Mouse (Mus musculus): ENCODE results near the gene Nsl1. TPM values are rescaled to one million over a fixed set of nuclear protein-coding genes. Genes with fewer than 3 reads are reported as not detected.
A peak's percentile ranks its signal among the peaks of the same experiment; 100 is the strongest.

Nsl1 gene
- total RNA-seq, 1 experiment: 24.3 TPM

DNA sequence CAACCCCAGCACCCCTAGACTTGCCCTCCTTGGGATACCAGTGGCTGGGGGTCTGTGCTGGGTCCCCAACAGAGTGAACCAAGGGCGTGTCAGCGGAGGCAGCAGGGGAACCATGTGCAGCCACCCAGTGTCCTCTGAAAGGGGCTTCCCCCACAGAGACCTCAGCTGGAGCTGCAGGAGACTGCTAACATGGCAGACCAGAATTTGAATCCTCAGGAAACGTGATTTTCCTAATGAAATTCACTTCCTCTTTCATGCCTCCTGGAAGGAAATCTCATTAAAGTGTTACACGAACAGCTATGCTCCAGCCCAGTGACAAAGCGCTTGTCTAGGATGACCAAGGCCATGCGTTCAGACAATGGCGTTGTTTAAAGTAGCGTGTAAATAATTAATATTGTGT, 24.1 kb downstream of the Nsl1 start:
- TF ChIP-seq CHD2 (IDR thresholded peaks at IDR 0.05; ENCODE audit: low read depth, low read length): no peak
- TF ChIP-seq ZNF384 (IDR thresholded peaks at IDR 0.05; ENCODE audit: low read depth, low read length): no peak
- no peak for TF ChIP-seq HCFC1 (IDR thresholded peaks at IDR 0.05; ENCODE audit: borderline replicate concordance, insufficient read depth, low read length)
- Histone ChIP-seq H3K36me3 (ENCODE audit: control insufficient read depth, insufficient read depth, low read length, poor library complexity, severe bottlenecking) (peaks cover 25% of the 10 kb centered on the region), H3K27ac (ENCODE audit: insufficient read depth, low read depth, low read length, poor library complexity, severe bottlenecking) (no peak overlapping the region), H3K9me3 (ENCODE audit: control insufficient read depth, insufficient read depth, low read depth, low read length) (no peaks in the 10 kb centered on the region), H3K9ac (ENCODE audit: insufficient read depth, low read depth, low read length, poor library complexity, severe bottlenecking) (no peak overlapping the region; the same call in 1 of the 2 replicates), H3K4me3 (ENCODE audit: insufficient read depth in 1 of 2, low read depth in 1 of 2, low read length in 2 of 2, poor library complexity in 1 of 2, severe bottlenecking in 1 of 2) (no peak overlapping the region), H3K4me1 (ENCODE audit: control insufficient read depth in 2 of 2, insufficient read depth in 2 of 2, low read length in 2 of 2, poor library complexity in 1 of 2) (peaks cover 0 to 8% of the 10 kb centered on the region in 2 experiments; a peak in 2 of 4 replicates)
- no peak for DNase-seq (ENCODE audit: low read depth, low spot score)
- in situ Hi-C loops (cut with MboI; ENCODE audit: low sequenced_read_pairs in 2 of 2, unreplicated experiment in 2 of 2): loop anchor here in 1 of 2 experiments (25.0 kb wide), 1 partner anchor 200 kb away; no protein-coding TSS in a partner anchor

DNA sequence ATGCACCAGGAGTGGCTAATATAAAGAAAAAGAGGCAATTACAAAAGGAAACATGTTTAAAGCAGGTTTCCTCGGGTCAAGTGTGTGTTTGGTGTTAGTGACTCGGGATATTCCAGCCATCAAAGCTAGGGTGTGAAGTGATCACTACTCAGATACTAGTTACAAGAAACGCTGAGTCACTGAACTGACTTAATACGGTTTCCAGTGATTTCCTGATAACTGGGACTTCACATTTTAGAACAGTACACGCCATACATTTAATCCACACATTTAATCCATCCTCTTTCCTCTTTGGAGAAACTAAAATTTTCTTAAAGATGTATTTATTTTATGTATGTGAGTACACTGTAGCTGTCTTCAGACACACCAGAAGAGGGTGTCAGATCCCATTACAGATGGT, 25.1 kb downstream of the Nsl1 start:
- DNase-seq (ENCODE audit: low read depth, low spot score): no peak
- H3K4me1 ChIP-seq (ENCODE audit: control insufficient read depth in 2 of 2, insufficient read depth in 2 of 2, low read length in 2 of 2, poor library complexity in 1 of 2): peaks cover 0 to 8% of the 10 kb centered on the region in 2 experiments; a peak in 2 of 4 replicates
- no peak overlapping the region for H3K9ac ChIP-seq (ENCODE audit: insufficient read depth, low read depth, low read length, poor library complexity, severe bottlenecking)
- H3K27ac ChIP-seq (ENCODE audit: insufficient read depth, low read depth, low read length, poor library complexity, severe bottlenecking): no peak overlapping the region
- in situ Hi-C loops (cut with MboI; ENCODE audit: low sequenced_read_pairs in 2 of 2, unreplicated experiment in 2 of 2): loop anchor here in 1 of 2 experiments (25.0 kb wide), 1 partner anchor 199 kb away; no protein-coding TSS in a partner anchor
- TF ChIP-seq MAFK (IDR thresholded peaks at IDR 0.05; ENCODE audit: insufficient read depth, low read depth, low read length) (peak; percentile 68), CHD2 (IDR thresholded peaks at IDR 0.05; ENCODE audit: low read depth, low read length) (no peak), ZC3H11A (IDR thresholded peaks at IDR 0.05; ENCODE audit: borderline replicate concordance, low read depth, low read length) (no peak)
- H3K9me3 ChIP-seq (ENCODE audit: control insufficient read depth, insufficient read depth, low read depth, low read length): no peaks in the 10 kb centered on the region
- peaks cover 18% of the 10 kb centered on the region for H3K36me3 ChIP-seq (ENCODE audit: control insufficient read depth, insufficient read depth, low read length, poor library complexity, severe bottlenecking)
- H3K4me3 ChIP-seq (ENCODE audit: insufficient read depth in 1 of 2, low read depth in 1 of 2, low read length in 2 of 2, poor library complexity in 1 of 2, severe bottlenecking in 1 of 2): no peak overlapping the region

DNA sequence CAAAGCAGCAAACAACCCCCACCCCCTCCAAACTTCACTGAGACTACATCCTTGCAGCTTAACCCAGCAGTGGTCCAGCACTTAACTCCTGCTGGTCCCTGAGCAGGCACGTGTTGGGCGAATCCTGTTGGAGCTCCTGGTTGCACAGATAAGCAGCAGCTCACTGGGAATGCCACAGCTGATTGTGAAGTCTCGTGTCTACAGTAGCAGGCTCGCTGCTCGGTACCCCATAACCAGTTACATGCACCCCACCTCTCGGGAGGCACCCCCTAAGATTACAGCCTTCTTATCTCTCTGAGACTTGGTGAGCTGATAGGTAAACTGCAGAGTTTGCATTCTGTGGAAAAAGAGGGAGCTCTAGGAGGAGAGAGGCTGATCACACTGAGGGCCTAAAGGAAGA, 26.5 kb downstream of the Nsl1 start:
- DNase-seq (ENCODE audit: low read depth, low spot score): no peak
- peaks cover 6% of the 10 kb centered on the region; the same call in 1 of the 2 replicates for H3K36me3 ChIP-seq (ENCODE audit: control insufficient read depth, insufficient read depth, low read length, poor library complexity, severe bottlenecking)
- in situ Hi-C loops (cut with MboI; ENCODE audit: low sequenced_read_pairs in 2 of 2, unreplicated experiment in 2 of 2): loop anchor here in 1 of 2 experiments (25.0 kb wide), 1 partner anchor 198 kb away; no protein-coding TSS in a partner anchor
- H3K4me3 ChIP-seq (ENCODE audit: insufficient read depth in 1 of 2, low read depth in 1 of 2, low read length in 2 of 2, poor library complexity in 1 of 2, severe bottlenecking in 1 of 2): no peak overlapping the region
- H3K27ac ChIP-seq (ENCODE audit: insufficient read depth, low read depth, low read length, poor library complexity, severe bottlenecking): no peak overlapping the region
- H3K9ac ChIP-seq (ENCODE audit: insufficient read depth, low read depth, low read length, poor library complexity, severe bottlenecking): no peak overlapping the region
- H3K9me3 ChIP-seq (ENCODE audit: control insufficient read depth, insufficient read depth, low read depth, low read length): no peaks in the 10 kb centered on the region
- peaks cover 0 to 8% of the 10 kb centered on the region in 2 experiments; a peak in 2 of 4 replicates for H3K4me1 ChIP-seq (ENCODE audit: control insufficient read depth in 2 of 2, insufficient read depth in 2 of 2, low read length in 2 of 2, poor library complexity in 1 of 2)
- no peak for TF ChIP-seq ZC3H11A (IDR thresholded peaks at IDR 0.05; ENCODE audit: borderline replicate concordance, low read depth, low read length)
- no peak for TF ChIP-seq MAFK (IDR thresholded peaks at IDR 0.05; ENCODE audit: insufficient read depth, low read depth, low read length)
- TF ChIP-seq ZNF384 (IDR thresholded peaks at IDR 0.05; ENCODE audit: low read depth, low read length): no peak
- no peak for TF ChIP-seq CHD2 (IDR thresholded peaks at IDR 0.05; ENCODE audit: low read depth, low read length)
- TF ChIP-seq HCFC1 (IDR thresholded peaks at IDR 0.05; ENCODE audit: borderline replicate concordance, insufficient read depth, low read length): no peak

DNA sequence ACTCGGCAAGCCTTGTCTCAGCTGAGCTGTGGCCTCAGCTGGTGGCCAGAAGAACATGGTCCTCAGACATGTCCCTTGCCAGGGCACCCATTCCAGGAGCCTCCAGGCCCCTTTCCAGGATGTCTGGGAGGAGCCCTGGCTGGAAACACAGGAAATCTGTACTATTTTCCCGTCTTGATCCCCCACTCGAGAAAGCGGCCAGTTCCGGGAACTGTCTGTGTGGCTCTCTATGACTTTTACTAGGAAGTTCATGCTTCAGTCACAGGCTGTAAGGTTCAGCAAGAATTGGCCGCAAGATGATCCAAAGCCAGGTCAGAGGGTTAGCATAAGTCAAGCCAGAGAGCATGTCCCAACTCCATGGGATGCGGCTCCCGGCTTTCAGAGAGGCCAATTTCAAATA, 29.2 kb downstream of the Nsl1 start:
- TF ChIP-seq ZNF384 (IDR thresholded peaks at IDR 0.05; ENCODE audit: low read depth, low read length): no peak
- TF ChIP-seq MAFK (IDR thresholded peaks at IDR 0.05; ENCODE audit: insufficient read depth, low read depth, low read length): no peak
- no peak for TF ChIP-seq CHD2 (IDR thresholded peaks at IDR 0.05; ENCODE audit: low read depth, low read length)
- no peak overlapping the region for H3K4me3 ChIP-seq (ENCODE audit: insufficient read depth in 1 of 2, low read depth in 1 of 2, low read length in 2 of 2, poor library complexity in 1 of 2, severe bottlenecking in 1 of 2)
- no peak overlapping the region for H3K9ac ChIP-seq (ENCODE audit: insufficient read depth, low read depth, low read length, poor library complexity, severe bottlenecking)
- H3K9me3 ChIP-seq (ENCODE audit: control insufficient read depth, insufficient read depth, low read depth, low read length): no peaks in the 10 kb centered on the region
- in situ Hi-C loops (cut with MboI; ENCODE audit: low sequenced_read_pairs in 2 of 2, unreplicated experiment in 2 of 2): loop anchor here in 1 of 2 experiments (25.0 kb wide), 1 partner anchor 195 kb away; no protein-coding TSS in a partner anchor
- DNase-seq (ENCODE audit: low read depth, low spot score): no peak
- no peak overlapping the region for H3K27ac ChIP-seq (ENCODE audit: insufficient read depth, low read depth, low read length, poor library complexity, severe bottlenecking)
- H3K36me3 ChIP-seq (ENCODE audit: control insufficient read depth, insufficient read depth, low read length, poor library complexity, severe bottlenecking): no peaks in the 10 kb centered on the region
- no peaks in the 10 kb centered on the region for H3K4me1 ChIP-seq (ENCODE audit: control insufficient read depth in 2 of 2, insufficient read depth in 2 of 2, low read length in 2 of 2, poor library complexity in 1 of 2)

DNA sequence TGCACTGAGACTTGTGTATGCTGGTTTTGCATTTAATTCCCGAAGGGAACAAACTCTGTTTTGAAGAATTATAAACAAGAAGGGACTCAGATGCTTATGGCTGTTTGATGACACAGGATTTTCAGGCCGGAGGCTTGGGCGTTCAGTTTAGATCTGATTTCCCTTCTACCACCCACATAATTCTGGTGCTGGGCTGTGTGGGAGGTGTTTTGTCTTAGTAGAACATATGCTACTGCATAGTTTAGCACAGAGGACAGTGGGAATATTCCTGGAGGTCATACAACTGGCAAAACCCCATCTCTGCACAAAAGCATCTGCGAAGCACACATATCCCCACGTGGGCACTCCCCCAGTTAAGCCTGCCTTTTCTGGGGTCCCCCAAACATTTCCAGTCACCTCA, 30.8 kb downstream of the Nsl1 start:
- H3K4me3 ChIP-seq (ENCODE audit: insufficient read depth in 1 of 2, low read depth in 1 of 2, low read length in 2 of 2, poor library complexity in 1 of 2, severe bottlenecking in 1 of 2): no peak overlapping the region
- H3K36me3 ChIP-seq (ENCODE audit: control insufficient read depth, insufficient read depth, low read length, poor library complexity, severe bottlenecking): no peaks in the 10 kb centered on the region
- no peak overlapping the region for H3K9ac ChIP-seq (ENCODE audit: insufficient read depth, low read depth, low read length, poor library complexity, severe bottlenecking)
- TF ChIP-seq CHD2 (IDR thresholded peaks at IDR 0.05; ENCODE audit: low read depth, low read length) (no peak), HCFC1 (IDR thresholded peaks at IDR 0.05; ENCODE audit: borderline replicate concordance, insufficient read depth, low read length) (no peak), MAFK (IDR thresholded peaks at IDR 0.05; ENCODE audit: insufficient read depth, low read depth, low read length) (no peak), ZC3H11A (IDR thresholded peaks at IDR 0.05; ENCODE audit: borderline replicate concordance, low read depth, low read length) (no peak), ZNF384 (IDR thresholded peaks at IDR 0.05; ENCODE audit: low read depth, low read length) (no peak)
- in situ Hi-C loops (cut with MboI; ENCODE audit: low sequenced_read_pairs in 2 of 2, unreplicated experiment in 2 of 2): loop anchor here in 1 of 2 experiments (25.0 kb wide), 1 partner anchor 194 kb away; no protein-coding TSS in a partner anchor
- no peak for DNase-seq (ENCODE audit: low read depth, low spot score)
- H3K9me3 ChIP-seq (ENCODE audit: control insufficient read depth, insufficient read depth, low read depth, low read length): no peaks in the 10 kb centered on the region
- no peak overlapping the region for H3K27ac ChIP-seq (ENCODE audit: insufficient read depth, low read depth, low read length, poor library complexity, severe bottlenecking)
- H3K4me1 ChIP-seq (ENCODE audit: control insufficient read depth in 2 of 2, insufficient read depth in 2 of 2, low read length in 2 of 2, poor library complexity in 1 of 2): peaks cover 0 to 2% of the 10 kb centered on the region in 2 experiments; a peak in 2 of 4 replicates

All from ES-E14 (cell line).